Mouse (Mus musculus) adrenal gland, postnatal 36 days (tissue): ENCODE measurements at regions not wholly inside any gene's neighbourhood (a gene's known extent, or its start where the extent isn't known, plus 50 kb on each side); places are given as distances from the start of the nearest gene placed in this dataset.
"Not testable (repeated sequence)": the region's sequence is repeated elsewhere in the genome, so short reads cannot be mapped to it uniquely, and the experiment has no call there.

Experiments
- DNase-seq, 2 experiments: peaks; one replicate each; pipeline ENCODE4 v3.0.0; 2021; ENCODE audit warnings: mixed read lengths in 1 of 2

DNA sequence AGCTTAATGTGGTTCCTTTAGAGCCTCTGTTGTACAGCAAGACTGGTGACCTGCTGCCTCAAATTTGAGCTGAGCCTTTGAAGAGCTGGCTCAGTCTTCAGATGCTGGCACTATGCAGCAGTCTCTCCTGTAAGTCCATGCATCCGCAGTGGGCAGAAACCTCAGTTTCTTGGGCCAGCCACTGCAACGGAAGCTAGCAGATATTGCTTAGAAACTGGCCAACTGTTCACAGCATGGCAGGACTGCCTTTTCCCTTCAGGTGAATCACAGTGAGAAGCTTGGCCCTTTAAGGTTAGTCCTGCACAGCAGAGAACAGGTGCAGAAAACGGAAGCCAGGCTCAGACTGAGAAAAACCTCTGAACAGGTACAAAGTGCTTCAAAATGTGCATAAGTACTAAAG is 1976.8 kb upstream of the G6pd2 start:
- DNase-seq: no peak

DNA sequence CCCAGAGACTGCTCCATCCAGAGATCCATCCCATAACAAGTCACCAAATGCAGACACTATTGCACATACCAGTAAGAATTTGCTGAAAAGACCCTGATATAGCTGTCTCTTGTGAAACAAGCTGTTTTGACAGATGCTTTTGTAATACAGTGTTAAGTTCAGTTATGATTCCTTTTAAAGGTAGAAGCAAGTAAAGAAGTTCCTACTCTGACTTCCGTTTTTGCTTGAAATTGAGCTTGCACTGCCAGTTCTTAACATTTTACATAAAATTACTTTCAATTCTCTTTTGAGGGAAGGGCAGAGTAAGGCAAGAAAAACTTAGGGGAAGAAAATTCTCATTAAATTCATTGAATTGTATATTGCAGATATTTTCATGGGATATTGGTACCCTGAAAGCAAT is 1962.9 kb upstream of the G6pd2 start:
- no peak for DNase-seq

DNA sequence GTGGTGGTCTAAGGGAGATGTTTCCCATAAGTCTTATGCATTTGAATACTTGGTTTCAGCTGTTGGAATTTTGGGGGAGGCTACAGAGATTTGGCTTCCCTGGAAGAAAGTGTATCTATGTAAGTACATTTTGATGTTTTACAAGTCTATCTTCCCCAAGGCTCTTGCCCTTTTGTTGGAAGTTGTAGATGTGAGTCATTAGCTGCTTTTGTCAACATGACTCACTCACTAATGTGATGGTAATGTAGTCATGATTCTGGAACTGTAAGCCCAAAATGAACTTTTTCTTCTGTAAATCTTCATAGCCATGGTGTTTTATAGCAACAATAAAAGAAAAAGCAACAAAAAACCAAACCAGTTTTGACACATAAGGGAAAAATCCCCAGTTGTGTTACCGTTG is 1961.0 kb upstream of the G6pd2 start:
- no peak for DNase-seq

DNA sequence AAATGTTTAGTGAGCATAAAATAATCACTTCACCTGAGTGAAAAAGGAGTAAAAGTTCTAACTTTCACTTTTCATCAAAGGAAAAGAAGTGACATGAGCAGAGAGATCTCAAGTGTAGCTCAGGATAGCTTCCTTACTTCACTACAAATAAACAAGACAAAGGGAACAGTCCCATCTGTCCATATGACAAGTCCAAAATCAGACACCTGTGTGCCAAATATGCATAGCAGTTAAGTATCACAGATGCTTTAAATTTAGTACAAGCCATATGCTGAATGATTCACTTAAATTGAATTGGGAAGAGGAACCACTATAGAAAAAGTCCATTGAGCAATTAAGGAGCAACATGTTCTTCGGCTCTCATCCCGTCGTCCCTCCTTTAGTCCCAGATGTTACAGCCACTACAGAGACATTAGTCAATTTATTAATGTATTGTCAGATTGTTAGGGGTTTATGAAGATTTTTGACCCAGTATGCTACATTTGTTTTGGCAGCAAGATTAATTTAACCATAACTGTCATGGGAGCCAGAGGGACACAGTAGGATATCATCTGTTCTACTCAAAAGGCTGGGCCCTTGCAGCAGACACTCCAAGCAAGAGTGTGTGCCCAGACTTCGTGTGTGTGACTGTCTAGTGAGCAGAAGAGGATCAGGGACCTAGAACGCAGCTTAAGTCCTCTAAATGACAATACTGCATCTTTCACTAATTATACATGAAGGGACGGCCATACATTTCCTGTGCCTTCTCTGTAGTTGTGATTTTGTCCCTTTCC is 1914.5 kb upstream of the G6pd2 start:
- DNase-seq: no peak

DNA sequence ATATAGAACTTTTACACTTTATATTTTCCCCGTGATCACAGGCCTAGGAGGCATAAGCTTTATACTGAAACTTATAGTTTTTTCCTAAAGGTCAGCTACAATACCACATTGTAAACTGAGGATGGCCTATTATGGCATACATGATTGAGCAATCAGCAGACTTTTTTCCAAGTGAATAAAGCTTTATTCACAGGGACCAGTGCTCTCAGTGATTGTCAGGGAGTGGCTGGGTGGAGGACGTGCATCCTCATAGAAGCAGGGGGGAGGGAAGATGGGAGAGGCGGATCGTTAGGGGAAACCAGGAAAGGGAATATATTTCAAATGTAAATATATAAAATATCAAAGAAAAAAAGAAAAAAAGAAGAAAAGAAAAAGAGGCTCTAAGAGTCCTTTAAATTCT is 1886.7 kb upstream of the G6pd2 start:
- DNase-seq: no peak

DNA sequence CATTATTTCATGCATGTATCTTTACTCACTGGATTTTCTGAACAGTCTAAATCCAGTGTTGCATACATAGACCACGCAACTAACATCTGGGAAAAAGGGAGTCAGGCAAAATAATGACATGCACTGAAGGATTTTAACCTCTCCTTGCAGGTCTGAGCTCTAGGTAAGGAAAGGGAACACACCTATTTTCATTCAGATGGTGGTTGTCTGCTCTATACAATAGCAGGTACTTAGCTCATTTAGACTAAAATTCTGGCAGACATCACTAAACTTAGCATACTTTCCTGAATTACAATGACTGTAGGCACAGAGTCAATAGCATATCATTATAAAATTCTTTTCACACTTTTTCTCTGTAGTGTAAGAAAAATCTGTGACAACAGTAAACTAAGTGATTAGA is 1867.8 kb upstream of the G6pd2 start:
- DNase-seq: no peak

DNA sequence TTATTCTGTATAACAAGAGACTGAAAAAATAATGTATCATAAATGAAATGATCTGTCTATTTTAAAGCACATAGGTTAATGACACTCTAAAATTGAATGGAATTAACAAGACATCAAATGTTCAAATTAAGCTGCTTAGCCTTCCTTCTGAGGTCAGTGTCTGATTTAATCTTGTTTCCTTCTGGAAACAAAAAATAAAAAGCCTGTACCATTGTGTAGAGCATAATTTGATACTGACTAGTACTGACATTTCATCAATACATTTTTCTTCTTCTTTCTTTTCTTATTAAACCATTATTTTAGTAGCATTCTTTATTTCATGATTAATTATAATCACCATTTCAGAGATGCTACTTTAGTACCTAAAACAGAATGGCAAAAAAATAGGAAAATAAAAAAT is 1862.9 kb upstream of the G6pd2 start:
- no peak for DNase-seq

DNA sequence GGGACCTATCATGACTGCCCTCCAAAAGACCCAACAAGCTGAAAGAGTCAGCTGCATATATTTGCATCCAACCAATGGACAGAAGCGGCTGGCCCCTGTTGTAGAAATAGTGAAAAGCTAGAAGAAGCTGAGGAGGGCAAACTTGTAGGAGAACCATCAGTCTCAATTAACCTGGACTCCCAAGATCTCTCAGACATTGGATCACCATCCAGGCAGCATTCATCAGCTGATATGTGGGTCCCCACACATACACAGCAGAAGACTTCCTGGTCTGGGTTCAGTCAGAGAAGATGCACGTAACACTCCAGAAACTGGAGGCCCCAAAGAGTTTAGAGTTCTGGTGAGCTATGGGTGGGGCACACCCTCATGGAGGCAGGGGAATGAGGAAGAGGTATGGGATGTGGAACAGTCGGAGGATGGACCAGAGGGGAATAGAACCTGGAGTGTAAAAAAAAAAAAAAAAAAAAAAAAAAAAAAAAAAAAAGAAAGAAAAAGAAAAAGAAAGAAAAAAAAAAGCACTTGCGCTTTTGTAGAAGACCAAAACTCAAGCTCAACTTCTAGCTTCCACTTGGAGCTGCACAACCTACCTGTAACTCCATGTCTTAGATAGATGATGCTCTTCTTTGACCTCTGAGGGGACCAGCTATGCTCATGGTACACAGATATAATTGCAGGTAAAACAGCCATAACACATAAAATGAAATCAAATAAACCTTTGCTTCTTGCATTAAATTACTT is 1860.6 kb upstream of the G6pd2 start:
- DNase-seq: no peak

DNA sequence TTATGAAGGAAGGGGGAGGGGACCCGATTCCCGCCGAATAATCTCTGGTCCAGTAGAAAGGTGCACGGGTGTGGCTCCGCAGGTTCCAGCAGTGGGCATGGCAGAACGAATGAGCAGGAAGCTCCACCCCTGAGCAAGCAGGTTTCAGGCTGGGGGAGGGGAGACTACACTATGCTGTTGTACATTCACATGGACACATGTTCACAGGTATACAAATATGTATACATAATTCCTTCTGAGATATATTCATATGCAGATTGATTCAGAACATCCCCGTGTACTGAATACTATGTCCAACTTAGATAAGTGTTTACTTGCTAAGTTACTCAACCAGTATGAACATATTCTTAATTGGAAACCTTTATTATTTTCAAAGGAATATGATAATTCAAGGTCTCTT is 1852.4 kb upstream of the G6pd2 start:
- not testable (repeated sequence) for DNase-seq

DNA sequence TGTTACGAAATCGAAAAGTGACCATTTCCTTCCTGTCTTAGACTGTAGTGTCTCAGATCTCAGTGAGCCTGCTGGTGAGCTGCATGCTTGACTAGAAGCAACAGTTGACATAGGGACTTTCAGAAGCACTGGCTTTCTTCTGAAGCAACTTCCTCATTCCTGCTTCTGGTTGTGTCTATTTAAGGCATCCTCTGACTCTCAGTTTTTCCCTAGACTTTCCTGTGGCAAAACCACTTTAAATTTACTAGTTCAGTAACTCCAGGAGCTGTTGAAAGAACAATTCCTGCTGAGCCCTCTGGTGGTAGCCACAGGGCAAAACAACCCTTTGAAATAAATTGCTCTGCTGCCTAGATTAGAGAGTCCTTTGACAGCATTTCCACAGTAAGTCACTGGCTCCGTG is 1811.9 kb upstream of the G6pd2 start:
- DNase-seq: peak in 1 of 2 experiments; percentile 1

DNA sequence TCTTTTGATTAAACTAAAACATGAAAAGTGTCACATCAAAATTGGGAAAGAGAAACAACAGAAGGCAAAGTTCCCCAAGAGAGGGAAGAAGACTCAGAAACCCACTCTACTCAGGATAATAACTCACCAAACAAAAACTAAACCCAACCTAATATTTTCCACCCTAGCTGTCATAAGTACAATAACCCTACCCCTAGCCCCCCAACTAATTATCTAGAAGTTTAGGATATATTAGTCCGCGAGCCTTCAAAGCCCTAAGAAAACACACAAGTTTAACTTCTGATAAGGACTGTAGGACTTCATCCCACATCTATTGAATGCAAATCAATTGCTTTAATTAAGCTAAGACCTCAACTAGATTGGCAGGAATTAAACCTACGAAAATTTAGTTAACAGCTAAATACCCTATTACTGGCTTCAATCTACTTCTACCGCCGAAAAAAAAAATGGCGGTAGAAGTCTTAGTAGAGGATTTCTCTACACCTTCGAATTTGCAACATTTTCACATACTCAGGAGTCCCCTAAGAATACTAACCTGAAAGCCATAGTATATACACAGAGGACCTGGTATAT is 1765.9 kb upstream of the G6pd2 start:
- not testable (repeated sequence) for DNase-seq

DNA sequence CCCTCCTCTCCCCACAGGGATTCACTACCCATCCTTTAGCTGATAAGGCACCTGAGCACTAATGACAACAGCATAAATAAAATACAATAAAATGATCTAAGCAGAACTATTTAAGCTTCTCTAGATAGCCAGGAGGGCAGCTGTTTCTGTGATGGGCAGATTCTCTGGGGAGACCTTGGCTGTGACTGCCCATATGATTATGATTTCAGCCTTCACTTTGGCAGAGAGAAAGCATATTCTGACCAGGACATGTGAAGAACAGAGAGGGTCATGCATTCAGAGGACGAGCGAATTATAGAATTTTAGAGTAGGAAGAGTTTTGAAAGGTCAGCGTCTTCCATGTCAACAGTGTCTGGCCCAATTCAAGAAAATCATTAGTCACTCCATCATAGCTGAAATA is 1759.6 kb upstream of the G6pd2 start:
- no peak for DNase-seq

DNA sequence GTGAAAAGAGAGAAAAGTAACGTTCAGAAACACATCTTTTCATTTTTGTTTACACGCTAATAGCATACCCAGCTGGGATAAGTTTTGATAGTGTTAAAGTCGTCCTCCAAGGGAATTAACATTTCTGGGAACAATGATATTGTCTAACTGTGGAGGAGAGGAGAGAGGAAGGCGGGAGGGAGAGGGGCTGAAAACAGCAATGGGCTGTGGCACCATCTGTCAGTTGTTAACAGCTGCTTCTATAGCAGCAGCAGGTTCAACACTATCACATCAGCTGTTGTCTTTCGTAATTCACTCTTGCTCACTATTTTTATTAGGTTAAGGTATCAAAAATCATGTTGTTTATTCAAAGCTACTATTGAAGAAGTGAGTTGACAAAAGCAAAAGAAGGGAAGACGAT is 1747.4 kb upstream of the G6pd2 start:
- no peak for DNase-seq
